Comparison of ENCODE assay signal across 12 mouse cellular contexts in genomic region chr10:126934561-126934960, GRCm38 (mm10). TPM values are rescaled to one million over a fixed set of nuclear protein-coding genes. Genes with fewer than 3 reads are reported as not detected.
DNase-seq lines count a peak whose midpoint lies in the region; ATAC-seq lines count a peak whose summit lies in the region.
"Had no signal": no experiment of that assay in that cellular context is flagged by ENCODE, and none has a peak within 500 bp of the region (broad histone marks: within the 10 kb centered on the region; RNA-seq: fewer than 3 reads in every experiment).

No protein-coding gene starts in this region.

- no peak overlapping the region for H3K4me2 ChIP-seq in kidney, embryonic 15.5 days
- H3K4me2 ChIP-seq in embryonic facial prominence, embryonic 13.5 days, result peak overlapping the region; percentile 31; the same call in 1 of the 2 replicates
- peak overlapping the region; percentile 49; the same call in 1 of the 2 replicates for H3K4me2 ChIP-seq in intestine, embryonic 15.5 days (replicated peaks)
- no peak overlapping the region for H3K4me2 ChIP-seq in stomach, embryonic 14.5 days (replicated peaks; ENCODE audit: low read depth, low read length)

- H3K9me3 ChIP-seq in kidney, embryonic 15.5 days (replicated peaks), result peaks cover 7% of the 10 kb centered on the region
- 0 out of 2 replicates have a peak, but pooled peaks cover 3% of the 10 kb centered on the region for H3K9me3 ChIP-seq in embryonic facial prominence, embryonic 13.5 days
- no peaks in the 10 kb centered on the region for H3K9me3 ChIP-seq in intestine, embryonic 15.5 days
- H3K9me3 ChIP-seq in stomach, embryonic 14.5 days (ENCODE audit: control insufficient read depth, low read depth, low read length), result 0 out of 2 replicates have a peak, but pooled peaks cover 3% of the 10 kb centered on the region

- no peak overlapping the region for H3K4me3 ChIP-seq in kidney, embryonic 15.5 days (replicated peaks)
- no peak overlapping the region for H3K4me3 ChIP-seq in embryonic facial prominence, embryonic 13.5 days
- H3K4me3 ChIP-seq in intestine, embryonic 15.5 days (replicated peaks), result no peak overlapping the region
- no peak overlapping the region for H3K4me3 ChIP-seq in stomach, embryonic 14.5 days (ENCODE audit: low read depth, low read length)

- ATAC-seq in kidney, embryonic 15.5 days (replicated peaks; ENCODE audit: low FRiP score), result no peak
- no peak for ATAC-seq in embryonic facial prominence, embryonic 13.5 days (ENCODE audit: insufficient number of reproducible peaks, insufficient read depth, low FRiP score, low TSS enrichment, low read depth)
- no peak for ATAC-seq in intestine, embryonic 15.5 days
- ATAC-seq in stomach, embryonic 14.5 days (ENCODE audit: insufficient number of reproducible peaks, insufficient read depth, low FRiP score, low read depth), result no peak
- ATAC-seq: forebrain, embryonic 14.5 days; inflammation-experienced regulatory T-cells, adult 6 months had no signal

- H3K27me3 ChIP-seq in kidney, embryonic 15.5 days, result no peaks in the 10 kb centered on the region
- no peaks in the 10 kb centered on the region for H3K27me3 ChIP-seq in embryonic facial prominence, embryonic 13.5 days
- no peaks in the 10 kb centered on the region for H3K27me3 ChIP-seq in intestine, embryonic 15.5 days (replicated peaks)
- H3K27me3 ChIP-seq in stomach, embryonic 14.5 days (ENCODE audit: control insufficient read depth, insufficient read depth, low read length), result no peaks in the 10 kb centered on the region

- no peak for DNase-seq in kidney, adult 18-20 months
- no peak for DNase-seq in cerebellum, adult 18-20 months
- no peak for DNase-seq in adrenal gland, adult (ENCODE audit: inconsistent age in 2 of 2, low spot score in 1 of 2)
- DNase-seq: adrenal gland, postnatal 14 days; embryo, embryonic 11 days; lung, adult 18-20 months had no signal

- no peaks in the 10 kb centered on the region for H3K36me3 ChIP-seq in kidney, embryonic 15.5 days
- H3K36me3 ChIP-seq in embryonic facial prominence, embryonic 13.5 days, result no peaks in the 10 kb centered on the region
- H3K36me3 ChIP-seq in intestine, embryonic 15.5 days, result no peaks in the 10 kb centered on the region
- H3K36me3 ChIP-seq in stomach, embryonic 14.5 days (ENCODE audit: control insufficient read depth, insufficient read depth, low read length), result no peaks in the 10 kb centered on the region

- no peak overlapping the region for H3K9ac ChIP-seq in kidney, embryonic 15.5 days
- H3K9ac ChIP-seq in embryonic facial prominence, embryonic 13.5 days, result no peak overlapping the region
- H3K9ac ChIP-seq in intestine, embryonic 15.5 days, result no peak overlapping the region
- H3K9ac ChIP-seq in stomach, embryonic 14.5 days (replicated peaks; ENCODE audit: low read depth, low read length), result no peak overlapping the region

- peaks cover 45% of the 10 kb centered on the region for H3K4me1 ChIP-seq in kidney, embryonic 15.5 days
- peaks cover 58% of the 10 kb centered on the region for H3K4me1 ChIP-seq in embryonic facial prominence, embryonic 13.5 days
- peaks cover 44% of the 10 kb centered on the region for H3K4me1 ChIP-seq in intestine, embryonic 15.5 days (replicated peaks)
- H3K4me1 ChIP-seq in stomach, embryonic 14.5 days (ENCODE audit: control insufficient read depth, insufficient read depth, low read length), result peaks cover 45% of the 10 kb centered on the region

- peak overlapping the region; percentile 92; the same call in 1 of the 2 replicates for H3K27ac ChIP-seq in kidney, embryonic 15.5 days
- peak overlapping the region; percentile 98 for H3K27ac ChIP-seq in embryonic facial prominence, embryonic 13.5 days
- peak overlapping the region; percentile 97 for H3K27ac ChIP-seq in intestine, embryonic 15.5 days
- peak overlapping the region; percentile 91; the same call in 1 of the 2 replicates for H3K27ac ChIP-seq in stomach, embryonic 14.5 days (ENCODE audit: low read length)

- 83% methylated on average over 13 of the region's 13 CpGs for WGBS in kidney, embryonic 15.5 days
- 68% methylated on average over 13 of the region's 13 CpGs for WGBS in embryonic facial prominence, embryonic 13.5 days
- 75% methylated on average over 13 of the region's 13 CpGs for WGBS in intestine, embryonic 15.5 days
- 78% methylated on average over 13 of the region's 13 CpGs for WGBS in stomach, embryonic 14.5 days

RNA-seq across cellular contexts. Expression of gene Atp23, which starts 33.4 kb away (rescaled TPM):
- polyA plus RNA-seq in kidney, embryonic 15.5 days (2015; fragmentation: Nextera tagmentation; extraction: Ambion mirVana), result 18.3 and 19.5 TPM in 2 replicates
- polyA plus RNA-seq in embryonic facial prominence, embryonic 13.5 days (2015; fragmentation: Nextera tagmentation; extraction: Ambion mirVana), result 19.7 and 19.9 TPM in 2 replicates
- polyA plus RNA-seq in intestine, embryonic 15.5 days (2015; fragmentation: Nextera tagmentation; extraction: Ambion mirVana), result 17.0 and 17.2 TPM in 2 replicates
- 19.0 and 20.3 TPM in 2 replicates for polyA plus RNA-seq in stomach, embryonic 14.5 days (2014; fragmentation: Nextera tagmentation; extraction: Ambion mirVana)

RNA-seq across cellular contexts. Expression of gene Ctdsp2, which starts 44.0 kb away (rescaled TPM):
- 67.5 and 73.2 TPM in 2 replicates for polyA plus RNA-seq in kidney, embryonic 15.5 days (2015; fragmentation: Nextera tagmentation; extraction: Ambion mirVana)
- polyA plus RNA-seq in embryonic facial prominence, embryonic 13.5 days (2015; fragmentation: Nextera tagmentation; extraction: Ambion mirVana), result 84.8 and 87.4 TPM in 2 replicates
- 53.6 and 55.2 TPM in 2 replicates for polyA plus RNA-seq in intestine, embryonic 15.5 days (2015; fragmentation: Nextera tagmentation; extraction: Ambion mirVana)
- polyA plus RNA-seq in stomach, embryonic 14.5 days (2014; fragmentation: Nextera tagmentation; extraction: Ambion mirVana), result 103 and 107 TPM in 2 replicates

Comparison
In these comparisons a context has a peak if more than half of its experiments do, and no peak if none do; other contexts are left out.
1. H3K4me2 ChIP-seq: peak in embryonic facial prominence, embryonic 13.5 days (single experiment) and intestine, embryonic 15.5 days (single experiment); none in kidney, embryonic 15.5 days (single experiment) and stomach, embryonic 14.5 days (single experiment).
2. Peak in every context shown above with its lines, with median percentiles within 50 percentile points of each other: H3K27ac ChIP-seq.